Mouse (Mus musculus): ENCODE results near the gene Gm13283.
"Not testable (repeated sequence)": the region's sequence is repeated elsewhere in the genome, so short reads cannot be mapped to it uniquely, and the experiment has no call there.

Gm13283 gene

DNA sequence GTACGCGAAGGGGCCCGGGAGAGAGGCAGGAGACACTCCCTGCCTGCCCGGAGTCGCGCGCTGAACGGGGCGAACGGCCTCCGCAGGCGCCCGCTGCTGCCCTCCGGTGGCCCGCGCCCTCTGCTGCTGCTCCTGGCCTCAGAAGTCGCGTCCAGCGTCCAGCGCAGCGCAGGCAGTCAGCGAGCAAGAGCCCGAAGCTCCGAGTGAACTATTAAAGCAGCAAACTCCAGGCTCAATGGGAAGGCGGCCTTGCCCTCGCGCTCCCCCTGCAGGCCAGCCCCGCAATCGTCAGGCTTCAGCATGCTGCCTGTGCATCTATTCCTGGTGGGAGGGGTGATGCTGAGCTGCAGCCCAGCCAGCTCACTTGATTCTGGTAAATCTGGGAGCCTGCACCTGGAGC is 43.0 kb downstream of the Gm13283 start, which contains the start of gene Gm13287:
Gene Gm13287, plus strand, starts transcription at position 301 of the 400 bp plus-strand sequence.
- not testable (repeated sequence) for H3K9me3 ChIP-seq (ENCODE audit: low read length); H3K36me3 ChIP-seq (ENCODE audit: insufficient read depth, low read length); H3K4me3 ChIP-seq (replicated peaks; ENCODE audit: low read length); H3K4me1 ChIP-seq (replicated peaks; ENCODE audit: low read depth, low read length)
- peaks cover 16% of the 10 kb centered on the region for H3K27me3 ChIP-seq (ENCODE audit: insufficient read depth, low read length)

DNA sequence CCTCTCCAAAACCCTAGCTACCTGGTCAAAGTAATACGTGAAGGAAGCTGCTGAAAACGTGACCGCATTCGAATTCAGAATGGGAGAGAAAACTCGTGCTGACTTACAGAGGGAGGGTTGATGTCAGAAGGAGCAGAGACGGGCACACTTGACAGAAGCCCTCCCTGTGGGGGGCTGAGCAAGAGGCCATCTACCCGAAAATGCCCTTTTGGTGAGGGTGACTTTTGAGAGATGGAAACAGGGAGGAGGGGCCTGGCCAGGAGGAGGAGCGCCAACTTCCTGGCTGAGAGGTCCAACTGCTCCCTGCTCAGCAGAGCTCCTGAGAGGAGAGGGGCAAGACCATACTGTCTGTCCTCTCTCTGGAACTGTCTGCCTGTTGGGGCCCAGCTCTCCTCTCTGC is 45.3 kb downstream of the Gm13283 start, which contains the start of gene Gm13288:
Gene Gm13288, plus strand, starts transcription at position 301 of the 400 bp plus-strand sequence.
- not testable (repeated sequence) for H3K4me3 ChIP-seq (replicated peaks; ENCODE audit: low read length); H3K36me3 ChIP-seq (ENCODE audit: insufficient read depth, low read length); H3K4me1 ChIP-seq (replicated peaks; ENCODE audit: low read depth, low read length); H3K9me3 ChIP-seq (ENCODE audit: low read length)
- peaks cover 19% of the 10 kb centered on the region for H3K27me3 ChIP-seq (ENCODE audit: insufficient read depth, low read length)

DNA sequence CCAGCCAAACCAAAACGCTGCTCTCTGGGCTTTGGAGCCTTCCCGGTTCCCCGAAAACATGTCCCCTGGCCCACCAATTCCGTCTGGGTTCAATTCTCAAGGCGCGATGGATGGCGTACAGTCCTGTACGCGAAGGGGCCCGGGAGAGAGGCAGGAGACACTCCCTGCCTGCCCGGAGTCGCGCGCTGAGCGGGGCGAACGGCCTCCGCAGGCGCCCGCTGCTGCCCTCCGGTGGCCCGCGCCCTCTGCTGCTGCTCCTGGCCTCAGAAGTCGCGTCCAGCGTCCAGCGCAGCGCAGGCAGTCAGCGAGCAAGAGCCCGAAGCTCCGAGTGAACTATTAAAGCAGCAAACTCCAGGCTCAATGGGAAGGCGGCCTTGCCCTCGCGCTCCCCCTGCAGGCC is 45.8 kb downstream of the Gm13283 start:
- H3K36me3 ChIP-seq (ENCODE audit: insufficient read depth, low read length); H3K4me1 ChIP-seq (replicated peaks; ENCODE audit: low read depth, low read length); H3K4me3 ChIP-seq (replicated peaks; ENCODE audit: low read length); H3K9me3 ChIP-seq (ENCODE audit: low read length): not testable (repeated sequence)
- peaks cover 24% of the 10 kb centered on the region for H3K27me3 ChIP-seq (ENCODE audit: insufficient read depth, low read length)

Data from E14TG2a.4 (cell line).